Mouse (Mus musculus): ENCODE measurements around the gene Runx3.

Runx3 gene

DNA sequence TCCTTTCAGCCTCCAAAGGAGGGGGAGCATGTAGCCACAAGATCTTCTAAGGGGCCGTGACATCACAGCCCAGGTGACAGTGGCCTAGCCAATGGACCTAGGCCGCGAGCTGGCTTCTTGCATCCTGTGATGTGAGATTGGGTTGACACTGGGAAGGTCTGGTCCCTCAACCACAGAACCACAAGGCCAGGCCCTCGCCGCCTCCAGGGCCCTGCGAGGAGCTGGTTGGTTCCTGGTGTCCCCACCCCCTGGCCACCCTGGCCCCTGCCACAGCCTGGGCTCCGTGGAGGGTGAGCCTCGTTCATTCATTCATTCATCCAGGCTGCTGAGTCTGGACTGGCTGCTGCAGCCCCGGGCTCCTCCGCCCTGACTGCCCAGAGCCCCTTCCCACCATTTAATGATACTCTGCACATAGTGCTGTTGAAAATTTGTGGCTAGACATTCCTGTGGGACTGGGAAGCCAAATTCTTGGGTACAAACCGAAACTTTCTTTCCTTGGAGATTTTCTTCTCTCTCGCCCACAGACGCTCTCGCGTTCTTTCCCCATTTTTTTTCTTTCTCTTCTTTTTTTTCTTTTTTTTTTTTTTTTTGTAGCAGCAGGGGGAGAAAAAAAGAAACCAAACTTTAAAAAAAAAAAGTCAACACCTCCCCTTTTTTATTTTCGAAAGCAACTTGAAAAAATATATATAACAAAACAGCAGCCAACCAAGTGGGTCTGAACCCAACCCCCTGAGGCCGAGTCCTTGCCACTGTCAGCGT is at the start of gene Runx3:
TSS of gene Runx3 (plus strand) at position 311 of the 759 bp plus-strand sequence.
- DNase-seq (ENCODE audit: low read depth, low spot score): no peak

- DNase-seq (ENCODE audit: low read depth, low spot score): no peak
Observed at GRCm38 (mm10) chr4:135072671-135073070, 47.8 kb upstream of the Runx3 start.

DNA sequence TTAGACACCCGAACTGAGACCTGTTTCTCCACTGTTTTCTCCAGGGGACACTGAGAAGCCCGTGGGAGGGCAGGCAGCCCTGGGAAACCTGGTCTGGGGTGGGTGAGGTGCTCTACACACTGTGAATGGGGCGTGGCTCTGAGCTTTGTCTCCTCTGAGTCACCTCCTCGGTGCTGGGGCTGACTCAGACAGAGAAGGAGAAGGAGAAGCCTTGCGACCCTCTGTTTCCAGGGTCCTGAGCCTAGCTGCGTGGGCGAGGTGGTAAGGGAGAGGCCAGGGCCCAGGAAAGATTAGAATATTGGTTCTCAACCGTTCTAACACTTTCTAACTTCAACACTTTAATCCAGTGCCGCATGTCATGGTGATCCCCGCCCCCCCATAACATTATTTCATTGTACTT is 46.9 kb upstream of the Runx3 start:
- no peak for DNase-seq (ENCODE audit: low read depth, low spot score)

GRCm38 (mm10) chr4:135074646-135075045 is 45.8 kb upstream of the Runx3 start:
- no peak for DNase-seq (ENCODE audit: low read depth, low spot score)

DNA sequence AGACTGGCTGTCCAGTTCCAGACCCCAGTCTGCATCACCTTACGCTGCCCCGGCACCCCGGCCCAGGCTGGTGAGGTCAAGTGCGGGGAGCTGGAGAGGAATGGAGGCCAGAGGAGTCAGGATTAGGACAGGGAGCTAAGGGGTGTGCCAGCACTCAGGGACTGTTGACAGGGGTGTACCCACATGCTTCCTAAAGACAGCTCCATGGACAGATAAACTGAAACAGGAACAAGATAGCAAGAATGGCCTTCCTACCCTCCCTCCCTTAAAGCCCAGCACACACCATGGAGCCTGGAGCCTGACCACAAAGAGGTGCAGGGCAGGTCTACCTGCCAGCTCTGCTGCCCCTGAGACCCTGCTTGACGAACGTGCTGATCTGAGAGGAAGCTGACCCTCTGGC is 45.1 kb upstream of the Runx3 start:
- DNase-seq (ENCODE audit: low read depth, low spot score): no peak

DNA sequence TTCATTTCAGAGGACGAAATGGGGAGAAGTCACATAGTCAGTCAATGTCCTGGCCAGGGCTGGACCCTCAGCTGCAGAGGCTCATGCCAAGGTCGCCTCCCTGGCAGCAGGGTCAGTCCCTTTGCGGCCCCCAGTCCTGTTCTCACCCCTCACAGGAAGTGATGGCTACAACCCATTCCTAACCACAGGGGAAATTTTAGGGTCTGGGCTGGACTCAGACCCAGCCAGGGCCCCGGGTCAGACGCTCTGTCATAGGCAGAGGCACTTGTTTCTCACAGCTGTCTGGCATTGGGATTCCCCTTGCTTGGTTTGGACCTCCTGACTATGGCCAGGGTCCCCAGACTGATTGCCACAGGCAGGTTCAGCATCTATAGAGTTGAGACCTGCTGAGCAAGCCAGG is 43.8 kb upstream of the Runx3 start:
- no peak for DNase-seq (ENCODE audit: low read depth, low spot score)

- DNase-seq (ENCODE audit: low read depth, low spot score): no peak
Observed at GRCm38 (mm10) chr4:135077196-135077595, 43.3 kb upstream of the Runx3 start.

- DNase-seq (ENCODE audit: low read depth, low spot score): no peak
Observed at GRCm38 (mm10) chr4:135079859-135080640, 40.4 kb upstream of the Runx3 start.

DNA sequence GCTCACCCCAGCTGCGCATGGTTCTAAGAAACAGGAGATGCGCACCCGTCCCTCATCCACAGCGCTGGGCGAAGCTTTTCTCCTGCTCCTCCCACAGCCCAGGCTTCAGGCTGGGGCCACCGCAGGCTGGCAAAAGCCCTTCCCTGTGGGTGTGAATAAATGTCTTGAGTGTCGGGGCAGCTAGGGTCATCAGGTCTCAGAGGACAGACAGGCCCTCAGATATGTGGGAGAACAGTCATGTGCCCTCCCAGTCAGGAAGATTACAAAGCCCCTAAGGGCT is 39.9 kb upstream of the Runx3 start:
- no peak for DNase-seq (ENCODE audit: low read depth, low spot score)

DNA sequence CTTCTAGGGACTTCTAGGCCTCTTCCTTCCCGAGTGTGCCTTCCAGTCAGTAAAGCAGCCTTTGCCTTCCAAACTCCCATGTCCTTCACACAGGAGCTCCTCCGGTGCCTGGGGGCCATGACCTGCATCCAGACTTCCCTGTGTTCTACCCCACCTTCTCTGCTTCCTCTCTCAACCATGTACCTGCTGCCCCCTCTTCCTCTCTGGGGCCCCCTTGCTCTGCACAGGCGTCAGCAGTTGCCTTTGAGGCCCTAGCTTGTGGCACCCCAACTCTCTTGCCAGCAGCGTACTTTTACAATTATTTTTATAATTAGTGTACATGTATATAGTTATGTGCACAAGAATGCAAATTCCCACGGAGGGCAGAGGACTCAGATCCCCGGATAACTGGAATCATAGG is 37.4 kb upstream of the Runx3 start:
- DNase-seq (ENCODE audit: low read depth, low spot score): no peak

- DNase-seq (ENCODE audit: low read depth, low spot score): no peak
Observed at GRCm38 (mm10) chr4:135085077-135085853, 35.2 kb upstream of the Runx3 start.

- no peak for DNase-seq (ENCODE audit: low read depth, low spot score)
Observed at GRCm38 (mm10) chr4:135090613-135091012, 29.8 kb upstream of the Runx3 start.

GRCm38 (mm10) chr4:135092871-135093270 is 27.6 kb upstream of the Runx3 start:
- no peak for DNase-seq (ENCODE audit: low read depth, low spot score)

DNA sequence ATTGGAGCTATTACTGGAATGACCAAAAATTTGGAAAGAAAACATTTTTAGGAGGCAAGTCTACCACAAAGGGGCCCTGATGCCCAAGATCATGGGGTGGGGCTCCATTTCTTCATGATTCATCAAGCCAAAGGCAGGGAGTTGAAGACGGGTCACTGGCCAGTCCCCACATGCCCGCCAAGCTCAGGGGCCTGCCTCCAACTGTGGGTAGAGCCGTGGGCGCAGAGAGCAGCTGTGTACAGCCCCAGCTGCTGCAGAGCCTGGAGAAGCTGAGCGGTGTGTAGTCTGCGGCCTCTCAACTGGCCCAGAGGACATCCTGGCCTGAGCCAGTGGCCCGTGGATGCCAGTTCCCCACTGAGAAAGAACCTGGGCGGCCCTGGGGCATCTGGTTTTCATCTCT is 24.8 kb upstream of the Runx3 start:
- DNase-seq (ENCODE audit: low read depth, low spot score): no peak

- no peak for DNase-seq (ENCODE audit: low read depth, low spot score)
Observed at GRCm38 (mm10) chr4:135097910-135098891, 22.3 kb upstream of the Runx3 start.

GRCm38 (mm10) chr4:135102019-135102740 is 18.3 kb upstream of the Runx3 start:
- no peak for DNase-seq (ENCODE audit: low read depth, low spot score)

DNA sequence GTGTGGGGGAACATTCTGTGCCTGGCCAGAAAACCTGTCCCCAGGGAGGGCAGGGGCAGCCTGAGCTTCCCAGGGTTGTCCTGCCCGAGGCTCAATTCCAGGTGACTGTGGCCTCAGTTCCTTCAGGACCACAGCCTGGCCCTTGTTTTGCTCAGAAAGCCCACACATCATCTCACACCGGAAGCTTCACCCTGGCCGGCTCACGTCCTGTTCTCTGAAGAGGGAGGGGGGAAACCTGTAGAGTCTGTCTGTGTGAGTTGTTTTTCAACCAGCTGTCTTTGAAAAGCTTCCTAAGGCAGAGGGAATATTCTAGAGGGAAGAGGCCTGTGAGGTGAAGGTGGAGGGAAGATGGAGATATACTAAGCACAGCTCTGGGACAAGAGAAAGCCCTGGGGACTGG is 17.7 kb upstream of the Runx3 start:
- DNase-seq (ENCODE audit: low read depth, low spot score): no peak

- DNase-seq (ENCODE audit: low read depth, low spot score): no peak
Observed at GRCm38 (mm10) chr4:135103800-135104199, 16.7 kb upstream of the Runx3 start.

GRCm38 (mm10) chr4:135106968-135107367 is 13.5 kb upstream of the Runx3 start:
- no peak for DNase-seq (ENCODE audit: low read depth, low spot score)

- no peak for DNase-seq (ENCODE audit: low read depth, low spot score)
Observed at GRCm38 (mm10) chr4:135108666-135109065, 11.8 kb upstream of the Runx3 start.

- no peak for DNase-seq (ENCODE audit: low read depth, low spot score)
Observed at GRCm38 (mm10) chr4:135113656-135114055, 6.8 kb upstream of the Runx3 start.

All from c-Kit-negative CD71-positive TER-119-positive erythroid progenitor cells, embryonic 14.5 days (primary cell).